Mouse (Mus musculus) kidney, adult 2 months (tissue): Measurements from ENCODE around the gene Tmem170b. TPM values are rescaled to one million over a fixed set of nuclear protein-coding genes. Genes with fewer than 3 reads are reported as not detected.

ENCODE experiments used
- DNase-seq: peaks from one replicate; pipeline ENCODE4 v3.0.0; 2021
- H3K27ac ChIP-seq: fragments of 200-500 bp; 2 replicates; pipeline ENCODE4 v1.5.1; 2012; ENCODE audit warnings: low read depth, low read length, control low read depth, inconsistent platforms; ENCODE audit not compliant: insufficient read depth
- H3K27me3 ChIP-seq: fragments of 200-500 bp; replicated peaks from 2 replicates; pipeline ENCODE4 v1.6.1; 2012; ENCODE audit warnings: mild to moderate bottlenecking, moderate library complexity, low read length, inconsistent platforms; ENCODE audit not compliant: control insufficient read depth, insufficient read depth
- H3K36me3 ChIP-seq: fragments of 200-500 bp; 2 replicates; pipeline ENCODE4 v1.6.1; 2012; ENCODE audit warnings: mild to moderate bottlenecking, moderate library complexity, low read length, inconsistent platforms; ENCODE audit not compliant: control insufficient read depth, insufficient read depth
- H3K4me1 ChIP-seq: fragments of 200-500 bp; 2 replicates; pipeline ENCODE4 v1.6.1; 2011; ENCODE audit warnings: low read length; ENCODE audit not compliant: control insufficient read depth, insufficient read depth
- H3K4me3 ChIP-seq: fragments of 200-500 bp; 2 replicates; pipeline ENCODE4 v1.5.1; 2011; ENCODE audit warnings: mild to moderate bottlenecking, low read depth, low read length, control low read depth; ENCODE audit not compliant: insufficient read depth
- CTCF ChIP-seq: fragments of 200-500 bp; conservative IDR thresholded peaks from 2 replicates; pipeline ENCODE4 v1.5.1; 2011; ENCODE audit warnings: low read depth, mild to moderate bottlenecking, control low read depth, low read length, moderate library complexity, mixed read lengths; ENCODE audit not compliant: insufficient read depth, insufficient read length
- POLR2A ChIP-seq: fragments of 200-500 bp; IDR thresholded peaks from one replicate; pipeline ENCODE4 v1.6.1; 2011; ENCODE audit warnings: low read depth, low read length, control low read depth
- WGBS: fragments of 180-500 bp; shearing (Covaris S2); methylation state at CpG from one replicate; pipeline ENCODE4 v1.1.7; 2018; 5-methylcytosine and 5-hydroxymethylcytosine counted together
- polyA plus RNA-seq: library from polyadenylated mRNA; depleted of rRNA; stranded (reverse); fragments of >200 nt; gene quantifications from 2 replicates; pipeline ENCODE4 v1.2.3, GENCODE M21; 2012

Gene Tmem170b
- polyA plus RNA-seq, 1 experiment, result 4.0 TPM

DNA sequence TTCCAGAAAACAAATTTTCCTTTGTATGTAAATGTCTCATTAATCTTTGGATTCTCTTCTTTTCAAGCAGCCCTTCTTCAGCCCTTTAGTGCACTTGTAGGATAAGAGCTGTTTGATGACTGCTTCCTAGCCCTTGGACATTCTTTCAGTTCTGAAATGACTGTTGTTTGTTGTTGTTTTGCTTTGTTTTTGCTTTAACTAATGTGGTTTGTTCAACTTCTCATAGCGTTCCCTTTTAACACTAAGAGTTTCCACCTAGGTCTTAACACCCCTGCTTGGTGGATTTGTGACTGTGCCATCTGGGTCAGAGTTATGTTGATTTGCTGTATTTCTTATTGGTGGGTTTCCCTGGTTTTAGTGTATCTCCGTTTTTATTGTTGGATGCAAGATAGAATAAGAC is 8.8 kb downstream of the Tmem170b start:
- 82% methylated on average over 2 of the region's 2 CpGs for WGBS
- Histone ChIP-seq H3K36me3 (no peaks in the 10 kb centered on the region), H3K4me3 (no peak overlapping the region), H3K4me1 (peaks cover 3% of the 10 kb centered on the region; the same call in 1 of the 2 replicates), H3K27ac (no peak overlapping the region), H3K27me3 (no peaks in the 10 kb centered on the region)
- no peak for DNase-seq
- TF ChIP-seq CTCF (no peak), POLR2A (no peak)

DNA sequence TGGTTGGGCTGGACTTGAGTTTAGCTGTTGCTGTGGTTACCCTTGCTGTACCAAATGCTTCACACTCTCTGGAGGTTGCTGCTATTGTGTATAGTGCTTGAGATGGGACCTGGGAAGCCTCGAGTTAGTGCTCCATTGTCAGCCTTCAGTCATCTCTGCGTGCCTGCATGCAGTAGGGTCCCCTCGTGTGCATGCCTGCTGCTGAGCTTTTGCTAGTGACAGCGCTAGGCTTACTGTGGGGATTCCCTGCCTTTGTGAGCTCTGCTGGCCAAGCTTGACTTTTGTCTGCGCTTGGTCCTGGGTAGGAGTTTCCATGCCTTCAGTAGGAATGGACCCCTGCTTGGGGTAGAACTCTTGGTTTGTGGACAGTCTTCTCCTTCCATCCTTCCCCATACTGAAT is 9.3 kb downstream of the Tmem170b start:
- Histone ChIP-seq H3K4me1 (peaks cover 3% of the 10 kb centered on the region; the same call in 1 of the 2 replicates), H3K27me3 (no peaks in the 10 kb centered on the region), H3K27ac (no peak overlapping the region), H3K36me3 (no peaks in the 10 kb centered on the region), H3K4me3 (no peak overlapping the region)
- WGBS, result 70% methylated on average over 5 of the region's 5 CpGs
- TF ChIP-seq POLR2A (no peak), CTCF (no peak)
- no peak for DNase-seq

DNA sequence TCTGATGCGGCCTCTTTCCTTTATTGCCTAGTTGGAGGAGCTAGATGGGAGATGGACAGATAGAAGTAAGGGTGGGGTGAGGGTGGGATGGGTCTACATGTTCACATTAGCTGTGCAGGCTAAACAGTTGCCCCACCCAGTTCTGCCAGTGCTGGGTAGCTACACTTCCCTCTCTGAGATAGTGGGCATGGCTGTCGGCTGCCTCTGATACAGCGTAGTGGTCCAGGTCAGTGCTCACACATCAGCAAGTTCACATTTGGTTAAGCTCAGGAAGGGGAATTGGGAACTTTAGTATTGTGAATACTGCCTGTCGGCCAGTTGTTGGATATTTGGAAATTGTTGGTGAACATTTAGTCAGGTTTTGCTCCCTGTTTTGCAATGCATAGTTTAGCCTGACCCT is 13.8 kb downstream of the Tmem170b start:
- Histone ChIP-seq H3K27ac (no peak overlapping the region), H3K4me1 (no peaks in the 10 kb centered on the region), H3K4me3 (no peak overlapping the region), H3K27me3 (no peaks in the 10 kb centered on the region), H3K36me3 (no peaks in the 10 kb centered on the region)
- no peak for DNase-seq
- WGBS, result 92% methylated on average over 4 of the region's 4 CpGs
- no peak for TF ChIP-seq POLR2A
- no peak for TF ChIP-seq CTCF

DNA sequence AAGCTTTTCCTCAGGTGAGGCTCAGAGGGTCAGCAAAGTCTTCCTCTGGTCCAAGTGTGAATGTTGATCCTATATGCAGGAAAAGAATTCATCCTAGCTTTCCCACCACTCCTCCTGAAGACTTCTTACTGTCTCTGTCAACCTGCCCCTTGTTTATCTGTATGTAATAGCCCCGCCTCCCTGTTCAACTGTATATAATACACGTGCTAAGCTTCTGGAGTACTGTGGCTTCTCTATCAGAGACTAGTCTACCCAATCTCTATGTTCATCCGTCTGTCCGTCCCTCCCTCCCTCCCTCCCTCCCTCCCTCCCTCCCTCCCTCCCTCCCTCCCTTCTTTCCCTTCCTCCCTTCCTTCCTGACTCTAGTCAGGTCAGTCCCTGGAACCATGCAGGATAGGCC is 14.4 kb downstream of the Tmem170b start:
- Histone ChIP-seq H3K27me3 (no peaks in the 10 kb centered on the region), H3K4me3 (no peak overlapping the region), H3K4me1 (no peaks in the 10 kb centered on the region), H3K36me3 (no peaks in the 10 kb centered on the region), H3K27ac (no peak overlapping the region)
- TF ChIP-seq POLR2A, result no peak
- no peak for TF ChIP-seq CTCF
- no peak for DNase-seq
- 81% methylated on average over 4 of the region's 4 CpGs for WGBS

DNA sequence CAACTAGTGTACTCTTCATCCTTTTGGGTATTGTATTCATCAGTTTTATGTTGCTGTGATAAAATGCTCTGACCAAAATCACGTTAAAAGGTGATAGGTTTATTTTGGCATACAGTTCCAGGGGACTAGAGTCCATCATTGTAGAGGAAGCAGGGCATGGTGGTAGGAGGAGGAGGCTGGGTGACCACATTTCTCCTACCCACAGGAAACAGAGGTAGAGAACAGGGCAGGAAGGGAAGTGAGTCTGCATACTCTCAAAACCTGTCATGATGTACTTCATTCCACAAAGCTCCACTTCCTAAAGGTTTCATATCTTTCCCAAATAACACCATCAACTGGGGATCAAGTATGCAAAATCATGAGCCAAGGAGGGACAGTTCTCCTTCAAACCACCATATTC is 18.4 kb downstream of the Tmem170b start:
- Histone ChIP-seq H3K4me3 (no peak overlapping the region), H3K36me3 (no peaks in the 10 kb centered on the region; the same call in 1 of the 2 replicates), H3K4me1 (no peaks in the 10 kb centered on the region), H3K27me3 (no peaks in the 10 kb centered on the region), H3K27ac (no peak overlapping the region)
- WGBS, result 71% methylated on average over 1 of the region's 1 CpGs
- TF ChIP-seq CTCF (no peak), POLR2A (no peak)
- DNase-seq, result no peak

DNA sequence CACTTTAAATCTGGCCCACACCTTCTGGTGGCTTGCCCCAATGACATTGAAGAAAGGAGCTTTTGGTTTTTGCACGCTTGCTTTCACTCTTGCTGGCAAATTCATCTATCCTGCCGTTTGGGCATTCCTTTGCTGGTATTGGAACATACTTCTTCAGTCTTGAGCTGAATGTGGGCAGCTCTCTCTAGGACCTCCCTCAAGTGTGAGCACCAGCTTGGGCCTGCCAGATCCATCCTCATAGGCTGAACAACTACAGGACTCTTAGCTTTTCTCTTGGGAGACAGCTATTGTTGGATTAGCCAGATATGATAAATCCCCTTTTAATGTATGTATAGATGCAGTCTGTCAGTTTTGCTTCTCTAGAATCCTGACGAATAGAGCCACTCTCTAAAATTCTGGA is 19.5 kb downstream of the Tmem170b start:
- no peak overlapping the region for H3K4me3 ChIP-seq
- no peak for DNase-seq
- no peaks in the 10 kb centered on the region; the same call in 1 of the 2 replicates for H3K36me3 ChIP-seq
- H3K27ac ChIP-seq, result no peak overlapping the region
- WGBS, result 81% methylated on average over 3 of the region's 3 CpGs
- no peaks in the 10 kb centered on the region for H3K27me3 ChIP-seq
- TF ChIP-seq CTCF, result no peak
- no peak for TF ChIP-seq POLR2A
- no peaks in the 10 kb centered on the region for H3K4me1 ChIP-seq

DNA sequence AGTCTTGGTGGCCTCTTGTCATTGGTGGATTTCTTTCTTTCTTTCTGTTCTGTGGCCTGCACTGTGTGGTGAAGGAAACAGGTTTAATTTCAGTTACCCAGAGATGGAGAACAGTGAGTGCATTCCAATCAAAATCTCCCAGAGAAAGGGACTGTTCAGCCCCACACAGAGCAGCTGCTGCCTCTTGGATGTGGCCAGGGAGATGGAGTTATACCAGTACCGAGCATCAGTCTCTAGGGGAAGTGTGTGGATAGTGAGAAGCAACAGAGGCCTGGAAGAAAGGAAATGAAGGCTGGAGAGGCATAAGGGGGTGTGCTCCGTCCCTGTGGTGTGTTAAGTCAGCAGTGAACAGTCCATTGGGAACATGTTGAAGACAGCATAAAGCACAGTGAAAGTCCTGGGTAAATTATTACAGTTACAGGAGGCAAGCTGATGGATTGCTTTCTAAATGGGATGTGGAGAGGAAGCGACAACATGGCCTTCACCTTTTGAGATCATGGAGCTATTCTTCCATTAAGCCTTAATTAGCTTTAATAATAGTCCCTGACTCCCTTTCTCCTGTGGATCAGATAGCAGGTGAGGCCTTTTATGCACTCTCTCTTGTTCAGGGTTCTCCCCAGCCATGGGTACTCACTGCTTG is 21.7 kb downstream of the Tmem170b start:
- TF ChIP-seq POLR2A (no peak), CTCF (no peak)
- DNase-seq, result no peak

DNA sequence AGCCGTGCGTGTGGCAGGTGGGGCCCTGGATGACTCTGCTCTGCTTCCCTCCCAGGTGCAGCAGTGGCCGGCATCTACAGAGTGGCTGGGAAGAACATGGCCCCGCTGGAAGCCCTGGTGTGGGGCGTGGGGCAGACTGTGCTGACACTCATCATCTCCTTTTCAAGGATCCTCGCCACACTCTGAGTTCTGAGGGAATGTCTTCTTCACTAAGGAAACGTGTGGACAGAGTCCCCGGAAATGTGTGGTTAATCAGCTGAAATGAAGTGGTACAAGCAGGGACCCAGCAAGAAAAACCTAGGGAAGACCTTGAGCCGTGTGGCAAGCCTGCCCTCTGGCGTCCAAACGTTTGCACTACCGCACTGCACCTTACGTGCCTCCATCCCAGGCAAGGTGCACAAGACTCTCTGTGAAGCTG is 28.7 kb downstream of the Tmem170b start:
- DNase-seq, result peak; percentile 78
- 25% methylated on average over 13 of the region's 13 CpGs for WGBS
- TF ChIP-seq POLR2A (no peak), CTCF (peak; percentile 98)

More for the DNA sequence above, 21.7 kb downstream of the Tmem170b start:
- no peaks in the 10 kb centered on the region for H3K4me1 ChIP-seq
- WGBS, result 46% methylated on average over 3 of the region's 3 CpGs
- no peak overlapping the region for H3K4me3 ChIP-seq
- no peaks in the 10 kb centered on the region for H3K27me3 ChIP-seq
- H3K27ac ChIP-seq, result no peak overlapping the region
- H3K36me3 ChIP-seq, result no peaks in the 10 kb centered on the region; the same call in 1 of the 2 replicates

More for the DNA sequence above, 28.7 kb downstream of the Tmem170b start:
- Histone ChIP-seq H3K27me3 (no peaks in the 10 kb centered on the region), H3K4me3 (no peak overlapping the region), H3K36me3 (no peaks in the 10 kb centered on the region), H3K4me1 (no peaks in the 10 kb centered on the region), H3K27ac (no peak overlapping the region)
